8 mouse cellular contexts compared by ENCODE assay signal in genomic region chr5:150232159-150233150, GRCm38 (mm10).
DNase-seq lines count a peak whose midpoint lies in the region; ATAC-seq and TF ChIP-seq lines count a peak whose summit lies in the region.

No protein-coding gene starts in this region.

- no peak for TF ChIP-seq POLR2A in heart, adult 2 months (IDR thresholded peaks at IDR 0.05; ENCODE audit: insufficient read depth, low read depth, low read length)

- peaks cover 3% of the 10 kb centered on the region for H3K4me1 ChIP-seq in heart, adult 2 months (ENCODE audit: control insufficient read depth, insufficient read depth, low read length)
- H3K4me1 ChIP-seq in kidney, embryonic 16.5 days (ENCODE audit: insufficient read depth, low read length), result no peaks in the 10 kb centered on the region
- no peaks in the 10 kb centered on the region for H3K4me1 ChIP-seq in stomach, postnatal 0 days (replicated peaks; ENCODE audit: control insufficient read depth, insufficient read depth)

- no peak overlapping the region for H3K9ac ChIP-seq in heart, adult 2 months (ENCODE audit: low read depth, low read length)
- no peak overlapping the region for H3K9ac ChIP-seq in kidney, embryonic 16.5 days (replicated peaks; ENCODE audit: low read length)
- no peak overlapping the region for H3K9ac ChIP-seq in stomach, postnatal 0 days (ENCODE audit: low read length)

- peaks cover 1% of the 10 kb centered on the region; the same call in 1 of the 2 replicates for H3K36me3 ChIP-seq in heart, adult 2 months (ENCODE audit: control insufficient read depth, insufficient read depth, low read length)
- no peaks in the 10 kb centered on the region for H3K36me3 ChIP-seq in kidney, embryonic 16.5 days (ENCODE audit: insufficient read depth, low read length)
- H3K36me3 ChIP-seq in stomach, postnatal 0 days (ENCODE audit: control insufficient read depth, insufficient read depth, low read length), result no peaks in the 10 kb centered on the region

- peak; percentile 65; the same call in 1 of the 2 replicates for ATAC-seq in kidney, embryonic 16.5 days (ENCODE audit: low FRiP score, low TSS enrichment)
- peak; percentile 43 for ATAC-seq in stomach, postnatal 0 days (ENCODE audit: low FRiP score, low TSS enrichment)

- no peaks in the 10 kb centered on the region for H3K27me3 ChIP-seq in heart, adult 2 months (ENCODE audit: control insufficient read depth, insufficient read depth, low read length)
- no peaks in the 10 kb centered on the region for H3K27me3 ChIP-seq in kidney, embryonic 16.5 days (ENCODE audit: insufficient read depth, low read length)
- H3K27me3 ChIP-seq in stomach, postnatal 0 days (ENCODE audit: control insufficient read depth, insufficient read depth, low read length), result no peaks in the 10 kb centered on the region

- TF ChIP-seq EP300 in heart, adult 2 months (IDR thresholded peaks at IDR 0.05; ENCODE audit: insufficient read depth, low read depth, low read length), result peak; percentile 69; the same call in 1 of the 2 replicates
- TF ChIP-seq EP300 in stomach, postnatal 0 days (optimal IDR thresholded peaks at IDR 0.05), result no peak

- no peak for TF ChIP-seq CTCF in heart, adult 2 months (IDR thresholded peaks at IDR 0.05)
- TF ChIP-seq CTCF in stomach, postnatal 0 days (IDR thresholded peaks at IDR 0.05; ENCODE audit: low read depth), result peak; percentile 50; the same call in 1 of the 2 replicates

- peak overlapping the region; percentile 28 for H3K4me2 ChIP-seq in kidney, embryonic 16.5 days (replicated peaks; ENCODE audit: low read depth, low read length)
- 0 out of 2 replicates have a peak overlapping the region, but pooled peaks have one; percentile 20 for H3K4me2 ChIP-seq in stomach, postnatal 0 days (replicated peaks; ENCODE audit: low read depth)

- peak; percentile 25 to 28 for DNase-seq in left cerebral cortex, adult 18-20 months (ENCODE audit: low spot score in 2 of 2)
- no peak for DNase-seq in left cerebral cortex, adult 9 months (ENCODE audit: low spot score in 2 of 2)
- peak; percentile 70 for DNase-seq in brain, adult 2 months (ENCODE audit: low read depth, low spot score)
- DNase-seq in heart, adult 2 months, result peak; percentile 26 to 44
- DNase-seq in lung, postnatal 36 days, result peak; percentile 52
- peak; percentile 43 for DNase-seq in stomach, postnatal 0 days (ENCODE audit: low spot score)
- DNase-seq in ovary, postnatal 14 days (ENCODE audit: low spot score), result no peak

- peak overlapping the region; percentile 58 for H3K27ac ChIP-seq in heart, adult 2 months
- no peak overlapping the region for H3K27ac ChIP-seq in kidney, embryonic 16.5 days (ENCODE audit: low read length)
- no peak overlapping the region for H3K27ac ChIP-seq in stomach, postnatal 0 days (replicated peaks)

- H3K9me3 ChIP-seq in kidney, embryonic 16.5 days (ENCODE audit: low read length), result 0 out of 2 replicates have a peak, but pooled peaks cover 5% of the 10 kb centered on the region
- no peaks in the 10 kb centered on the region for H3K9me3 ChIP-seq in stomach, postnatal 0 days (ENCODE audit: control insufficient read depth, low read length)

- H3K4me3 ChIP-seq in heart, adult 2 months, result no peak overlapping the region
- H3K4me3 ChIP-seq in kidney, embryonic 16.5 days (ENCODE audit: low read length), result no peak overlapping the region
- H3K4me3 ChIP-seq in stomach, postnatal 0 days (ENCODE audit: low read depth, low read length), result no peak overlapping the region

- WGBS in heart, adult 2 months, result 22% methylated on average over 20 of the region's 21 CpGs
- WGBS in kidney, embryonic 16.5 days, result 41% methylated on average over 16 of the region's 21 CpGs
- 37% methylated on average over 18 of the region's 21 CpGs for WGBS in stomach, postnatal 0 days

- H3K79me2 ChIP-seq in heart, adult 2 months (replicated peaks; ENCODE audit: control insufficient read depth, insufficient read depth, low read length), result peaks cover 2% of the 10 kb centered on the region; the same call in 1 of the 2 replicates

- intact Hi-C loops in heart, adult 2 months (cut with DNase I), result loop anchor here (2.0 to 5.0 kb wide), 5 partner anchors 36 to 195 kb away; no protein-coding TSS in a partner anchor

Comparison
In these comparisons a context has a peak if more than half of its experiments do, and no peak if none do; other contexts are left out.
1. DNase-seq: peak in left cerebral cortex, adult 18-20 months (2 of 2), brain, adult 2 months (single experiment), heart, adult 2 months (2 of 2), lung, postnatal 36 days (single experiment) and stomach, postnatal 0 days (single experiment); none in left cerebral cortex, adult 9 months (0 of 2) and ovary, postnatal 14 days (single experiment).